Mouse (Mus musculus): ENCODE data around the gene Rcbtb2.

The Rcbtb2 gene

DNA sequence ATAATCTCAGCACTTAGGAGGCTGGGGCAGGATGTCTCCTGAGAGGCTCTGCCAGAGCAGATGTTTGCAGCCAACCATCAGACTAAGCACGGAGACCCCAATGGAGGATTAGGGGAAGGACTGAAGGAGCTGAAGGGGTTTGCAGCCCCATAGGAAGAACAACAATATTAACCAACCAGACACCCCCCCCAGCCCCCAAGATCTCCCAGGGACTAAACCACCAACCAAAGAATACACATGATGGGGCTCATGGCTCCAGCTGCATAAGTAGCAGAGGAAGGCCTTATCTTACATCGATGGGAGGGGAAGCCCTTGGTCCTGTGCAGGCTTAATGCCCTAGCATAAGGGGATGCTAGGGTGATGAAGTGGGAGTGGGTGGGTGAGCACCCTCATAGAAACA, 6.5 kb upstream of the Rcbtb2 start:
- no peak for DNase-seq (ENCODE audit: low read depth, low spot score)

DNA sequence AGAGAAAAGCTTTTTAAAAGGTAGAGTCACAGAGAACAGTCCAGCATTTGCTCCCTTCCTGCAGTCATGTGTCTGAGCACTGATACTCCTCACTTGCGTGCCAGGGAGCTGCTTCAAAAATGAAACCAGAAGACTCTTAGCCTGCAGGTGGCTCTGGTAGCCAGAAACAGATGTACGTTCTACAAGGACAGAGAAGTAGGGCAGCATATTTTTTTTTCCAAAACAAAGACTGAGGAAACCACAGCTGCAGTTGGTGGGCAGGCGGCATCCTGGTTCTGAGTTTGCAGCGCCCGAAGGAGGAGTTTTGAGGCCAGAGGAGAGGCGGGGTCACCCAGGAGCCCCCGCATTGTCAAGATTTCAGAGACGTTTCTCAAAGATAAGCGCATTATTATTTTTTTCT, 5.9 kb upstream of the Rcbtb2 start:
- peak; percentile 68 for DNase-seq (ENCODE audit: low read depth, low spot score)

DNA sequence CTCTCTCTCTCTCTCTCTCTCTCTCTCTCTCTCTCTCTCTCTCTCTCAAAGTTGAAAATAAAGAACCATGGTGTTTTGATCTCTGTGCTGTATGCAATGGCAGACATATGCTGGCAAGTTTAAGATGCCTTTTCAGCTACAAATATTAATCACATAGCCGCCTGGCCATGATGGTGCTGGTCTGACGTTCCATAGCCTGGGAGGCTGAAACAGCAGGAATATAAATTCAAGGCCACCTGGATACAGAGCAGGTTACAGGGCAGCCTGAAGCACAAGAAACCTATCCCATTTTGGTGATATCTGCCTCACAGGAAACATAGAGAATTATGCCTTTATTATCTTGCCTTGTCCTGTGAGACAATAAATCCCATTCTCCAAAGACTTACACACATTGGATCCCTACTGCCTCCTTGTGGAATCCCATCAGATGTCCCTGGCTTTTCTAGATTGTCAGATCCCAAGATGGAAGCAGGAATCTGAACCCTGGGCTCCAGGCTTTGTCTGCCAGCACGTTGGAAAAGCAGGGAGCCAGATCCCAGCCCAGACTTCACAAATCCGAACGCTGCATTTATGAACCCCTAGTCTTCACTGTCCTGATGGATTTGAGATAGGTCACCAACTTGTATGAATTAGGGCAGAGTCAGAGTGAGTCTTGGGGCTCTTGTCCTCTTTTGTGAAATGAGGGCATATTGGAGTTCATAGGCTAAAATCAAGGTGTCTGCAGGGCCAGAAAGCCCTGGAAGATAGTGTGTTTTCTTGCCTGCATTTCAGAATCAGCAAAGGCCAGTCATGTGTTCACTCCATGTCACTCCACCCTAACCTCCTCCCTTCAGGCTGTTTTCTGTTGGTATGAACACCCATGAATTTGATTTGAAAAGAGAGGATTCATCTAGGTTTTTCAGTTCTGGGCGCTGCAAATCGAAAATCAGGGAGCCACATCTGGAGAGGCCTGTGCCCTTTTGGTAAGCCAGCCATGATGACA, 5.1 kb upstream of the Rcbtb2 start:
- no peak for DNase-seq (ENCODE audit: low read depth, low spot score)

DNA sequence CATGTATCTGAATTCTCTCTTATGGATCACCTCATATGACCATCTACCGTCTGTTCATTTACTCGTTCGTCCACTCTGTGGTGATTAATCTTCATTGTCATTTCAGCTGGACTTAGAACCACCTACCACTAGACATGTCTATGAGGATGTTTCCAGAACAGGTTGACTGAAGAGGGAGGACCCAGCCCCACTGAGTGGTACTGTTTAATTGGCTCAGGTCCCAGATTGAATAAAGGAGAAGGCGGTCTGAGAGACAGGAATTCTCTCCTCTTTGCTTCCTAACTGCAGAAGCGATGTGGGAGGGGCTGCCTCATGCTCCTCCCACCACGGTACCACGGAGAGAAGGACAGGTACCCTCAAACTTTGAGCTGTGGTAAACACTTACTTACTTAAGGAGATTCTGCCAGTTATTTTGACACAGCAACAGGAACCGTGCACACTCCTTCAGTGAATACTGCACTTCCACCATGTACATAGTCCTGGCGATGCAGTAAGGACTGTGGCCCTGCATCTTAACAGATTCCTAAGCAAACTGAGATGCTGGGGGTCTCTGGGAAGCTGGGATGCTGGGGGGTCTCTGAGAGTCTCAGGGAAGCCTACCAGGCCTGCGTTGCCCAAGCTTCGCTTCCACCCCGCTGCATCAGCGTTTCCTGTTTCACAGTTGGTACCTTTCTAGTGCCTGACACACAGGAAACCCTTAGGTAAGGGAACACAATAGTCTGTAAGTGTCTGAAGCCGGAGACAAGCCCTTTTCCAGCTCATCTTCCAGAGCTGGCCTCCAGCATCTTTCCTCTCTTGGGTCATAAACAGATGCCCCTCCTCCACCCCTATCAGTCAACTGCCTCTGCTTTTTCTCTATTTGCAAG, 4.1 kb upstream of the Rcbtb2 start:
- DNase-seq (ENCODE audit: low read depth, low spot score) = no peak

DNA sequence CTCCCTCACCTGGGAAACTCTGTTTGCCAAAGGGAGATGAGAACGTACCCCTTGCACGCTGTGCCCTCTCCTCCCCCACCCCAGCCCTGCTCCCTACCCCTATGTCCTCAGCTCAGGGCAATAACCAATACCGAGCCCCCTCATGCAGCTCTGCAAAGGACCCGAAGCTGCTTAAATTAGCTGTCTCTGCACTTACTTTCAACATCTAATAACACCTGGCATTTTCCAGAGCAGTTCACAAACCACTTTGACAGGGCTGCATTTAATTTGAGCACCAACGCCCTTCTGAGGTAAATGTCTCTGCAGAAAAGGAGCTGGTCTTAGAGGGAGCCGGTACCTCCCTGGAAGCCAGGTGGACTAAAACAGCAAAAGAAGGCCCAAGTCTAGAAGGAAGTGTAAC, 3.4 kb upstream of the Rcbtb2 start:
- DNase-seq (ENCODE audit: low read depth, low spot score) = no peak

DNA sequence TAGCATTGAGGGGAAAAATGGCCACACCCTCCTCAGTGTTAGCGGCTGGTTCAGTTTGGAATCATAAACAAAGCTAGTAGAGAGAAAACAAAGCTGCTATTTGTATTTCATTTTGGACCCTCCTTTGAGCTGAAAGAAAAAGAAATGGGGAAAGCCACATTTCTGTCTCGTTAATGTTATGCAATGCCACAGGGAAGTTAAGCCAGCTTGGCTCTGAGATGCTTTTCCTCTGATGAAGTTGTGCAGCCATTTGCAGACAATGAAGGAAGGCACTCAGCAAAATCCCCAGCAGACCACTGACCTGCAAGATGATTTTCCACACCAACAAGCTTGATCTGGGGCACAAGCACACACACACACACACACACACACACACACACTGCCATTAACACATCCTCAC, 2.9 kb upstream of the Rcbtb2 start:
- no peak for DNase-seq (ENCODE audit: low read depth, low spot score)

DNA sequence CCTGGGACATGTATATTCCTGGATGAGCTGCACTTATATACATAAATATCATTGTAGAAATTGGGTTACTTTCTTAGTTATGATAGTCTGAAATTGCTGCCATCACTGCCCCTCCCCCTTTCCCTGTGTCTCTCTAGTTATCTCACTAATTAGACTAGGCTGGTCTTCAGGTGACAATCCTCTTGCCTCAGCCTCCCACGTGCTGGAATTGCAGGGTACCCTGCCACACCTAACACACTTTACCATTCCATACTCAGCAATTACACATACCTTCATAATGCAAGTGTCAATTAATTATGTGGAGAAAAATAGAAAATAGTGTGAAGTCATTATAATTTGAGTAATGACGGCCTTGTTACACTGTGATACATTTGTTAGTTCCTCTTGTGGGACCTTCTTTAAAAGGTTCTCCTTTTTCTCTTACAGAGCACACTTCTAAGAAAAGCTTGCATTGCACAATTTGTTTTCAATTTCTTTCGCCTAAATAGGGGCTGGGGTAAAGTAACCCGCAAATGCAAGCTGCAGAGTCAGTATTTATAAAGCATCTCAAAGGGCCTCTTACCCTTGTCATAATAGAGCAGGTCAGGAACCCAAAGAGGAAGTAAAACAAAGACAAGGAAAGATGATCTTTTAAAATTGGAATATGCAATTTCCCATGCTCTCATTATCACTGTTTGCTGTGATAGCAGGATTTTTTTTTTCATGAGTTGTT, 470 bp upstream of the Rcbtb2 start:
- peak; percentile 23 for DNase-seq (ENCODE audit: low read depth, low spot score)

DNA sequence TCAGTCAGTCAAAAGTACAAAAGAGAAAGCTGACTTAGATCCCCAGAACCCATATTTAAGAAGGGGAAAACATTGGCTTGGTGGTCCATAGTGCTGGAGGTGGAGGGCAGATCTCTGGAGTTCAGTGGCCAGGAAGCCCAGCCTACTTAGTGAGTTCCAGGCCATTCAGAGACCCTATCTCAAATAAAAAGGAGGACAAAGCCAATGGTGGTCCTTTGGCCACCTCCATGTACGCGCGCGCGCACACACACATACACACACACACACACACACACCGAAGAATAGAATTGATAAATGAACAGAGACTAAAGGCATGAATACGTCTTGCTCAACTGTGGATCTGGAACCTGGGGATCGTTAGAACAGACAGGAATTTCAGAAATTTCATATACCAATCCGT, 544 bp downstream of the Rcbtb2 start:
- DNase-seq (ENCODE audit: low read depth, low spot score) = no peak

DNA sequence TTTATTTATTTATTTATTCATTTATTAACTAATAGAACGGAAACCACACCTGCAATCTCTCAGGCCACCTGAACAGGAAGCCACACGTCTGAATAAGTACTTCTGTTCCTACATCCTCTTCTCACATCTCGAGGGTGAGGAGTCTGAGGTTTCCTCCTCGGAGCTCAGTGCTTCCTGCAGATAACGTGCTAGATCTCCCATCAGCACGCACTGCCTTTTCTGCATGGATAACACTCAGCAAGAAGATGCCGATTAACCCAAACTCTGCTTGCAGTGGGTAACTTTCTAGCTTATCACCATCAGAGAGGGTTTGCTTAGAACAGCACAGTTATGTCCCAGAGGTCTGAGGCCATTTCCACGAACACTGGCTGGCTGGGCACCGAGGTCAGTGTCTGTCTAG, 949 bp downstream of the Rcbtb2 start:
- no peak for DNase-seq (ENCODE audit: low read depth, low spot score)

DNA sequence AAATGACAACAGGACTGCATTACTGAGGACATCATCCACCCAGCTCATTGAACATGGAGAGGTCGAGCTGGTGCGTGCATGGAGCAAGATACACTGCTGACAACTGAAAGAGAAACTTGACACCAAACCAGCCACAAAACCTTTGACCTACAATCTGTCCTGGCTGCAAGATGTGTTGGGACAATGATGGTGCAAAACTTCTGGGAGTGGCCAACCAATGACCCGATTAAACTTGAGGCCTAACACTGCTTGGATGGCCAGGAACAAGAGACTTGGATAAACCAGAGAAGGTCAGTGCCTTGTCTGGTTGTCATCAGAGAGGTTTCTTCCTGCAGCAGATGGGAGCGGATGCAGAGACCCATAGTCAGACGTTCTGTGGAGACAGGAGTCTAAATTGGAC, 7.7 kb downstream of the Rcbtb2 start:
- DNase-seq (ENCODE audit: low read depth, low spot score) = peak; percentile 13

DNA sequence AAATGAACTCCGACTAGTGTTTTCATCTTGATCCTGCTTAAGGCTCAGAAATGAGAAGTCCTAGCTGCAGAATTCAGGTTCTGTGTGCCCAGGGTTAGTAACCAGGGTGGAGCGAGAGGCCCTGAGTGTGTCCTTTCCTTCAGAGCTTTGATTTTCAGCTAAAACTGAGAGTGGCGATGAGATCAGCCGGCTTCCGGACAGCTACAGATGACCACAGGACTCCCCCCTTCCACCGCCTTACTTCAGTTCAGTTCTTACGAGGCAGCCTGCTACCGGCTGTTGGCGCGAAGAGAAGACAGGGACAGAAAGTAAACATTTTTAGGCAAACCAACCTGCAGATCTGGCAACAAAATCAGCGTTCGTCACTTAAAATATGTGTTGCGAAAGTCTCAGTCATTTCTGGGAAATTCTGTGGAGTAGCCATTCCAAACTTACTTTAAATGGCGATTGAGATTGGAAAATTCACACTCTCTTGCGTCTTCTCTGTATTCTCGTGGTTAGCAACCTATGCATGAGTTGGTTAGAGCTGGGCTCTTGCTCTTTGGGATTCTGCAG, 9.1 kb downstream of the Rcbtb2 start:
- no peak for DNase-seq (ENCODE audit: low read depth, low spot score)

DNA sequence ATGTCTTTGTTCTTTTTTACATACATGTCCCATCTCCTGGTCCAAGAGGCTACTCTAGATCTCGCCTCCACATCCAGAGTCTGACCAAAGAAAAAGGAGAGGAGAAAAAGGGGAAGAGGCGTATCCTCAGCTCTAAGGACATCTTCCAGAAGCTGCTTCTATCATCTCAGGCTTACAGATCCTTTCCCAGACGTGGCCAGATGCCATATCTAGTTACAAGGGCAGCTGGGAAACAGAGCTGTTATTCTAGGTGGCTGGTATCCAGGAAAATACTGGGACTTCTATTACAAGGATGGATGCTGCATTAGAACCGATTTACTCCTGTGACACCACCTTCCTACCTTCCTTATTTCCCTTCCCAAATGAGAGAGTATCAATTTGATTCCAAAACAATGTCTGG, 9.9 kb downstream of the Rcbtb2 start:
- DNase-seq (ENCODE audit: low read depth, low spot score) = no peak

DNA sequence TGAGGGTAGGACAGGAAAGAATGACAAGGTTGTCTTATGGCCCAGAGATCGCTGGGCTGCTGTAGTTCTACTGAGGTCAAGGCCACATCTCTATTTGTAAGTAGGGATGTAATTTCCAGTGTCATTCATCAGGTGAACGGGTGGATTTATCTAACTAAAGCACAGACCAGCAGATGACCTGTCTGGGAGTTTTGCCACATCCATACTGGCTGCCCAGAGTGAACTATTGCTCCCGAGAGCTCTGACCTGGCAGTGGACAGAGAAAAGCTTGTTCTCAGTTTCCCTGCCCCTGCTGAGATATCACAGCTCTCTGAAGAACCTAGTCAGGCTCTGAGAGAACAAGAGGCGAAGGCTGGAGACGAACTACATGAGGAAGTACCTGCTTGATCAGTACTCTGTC, 14.4 kb downstream of the Rcbtb2 start:
- DNase-seq (ENCODE audit: low read depth, low spot score) = no peak

DNA sequence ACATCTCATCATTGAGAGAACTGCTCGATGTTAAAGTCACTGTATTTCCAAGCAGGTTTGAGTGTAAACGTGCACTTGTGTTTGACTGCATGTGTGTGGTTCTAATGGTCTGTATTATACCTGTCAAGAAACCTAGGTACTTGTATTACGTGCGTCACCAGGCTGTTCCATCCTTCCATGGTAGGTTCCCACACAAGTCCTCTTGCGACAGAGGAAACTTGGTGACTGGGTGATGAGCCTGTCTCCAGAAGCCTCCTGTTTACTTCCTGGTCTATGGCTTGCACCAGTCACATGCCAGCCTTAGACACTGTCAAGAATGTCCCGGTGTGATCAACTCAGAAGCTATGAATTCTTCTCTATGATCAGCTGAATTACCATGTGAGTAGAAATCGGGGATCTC, 15.6 kb downstream of the Rcbtb2 start:
- no peak for DNase-seq (ENCODE audit: low read depth, low spot score)

DNA sequence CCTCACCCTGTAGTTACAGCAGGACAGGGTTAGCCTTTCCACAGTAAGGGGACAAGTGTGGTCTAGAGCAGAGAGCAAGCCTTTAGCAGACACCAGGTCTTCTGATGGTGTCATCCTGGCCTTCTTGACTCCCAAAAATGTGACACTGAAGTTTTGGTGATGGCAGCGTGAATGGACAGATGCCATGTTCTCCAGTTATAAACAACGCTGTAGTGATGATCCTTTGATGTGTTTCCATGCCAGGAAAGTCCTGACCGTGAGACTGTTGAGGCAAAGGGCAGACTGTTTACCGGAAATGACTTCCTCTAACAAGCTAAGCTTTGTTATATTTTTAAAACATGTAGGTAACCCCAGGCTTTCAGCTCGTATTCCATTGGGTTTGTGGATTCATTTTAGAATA, 17.0 kb downstream of the Rcbtb2 start:
- no peak for DNase-seq (ENCODE audit: low read depth, low spot score)

DNA sequence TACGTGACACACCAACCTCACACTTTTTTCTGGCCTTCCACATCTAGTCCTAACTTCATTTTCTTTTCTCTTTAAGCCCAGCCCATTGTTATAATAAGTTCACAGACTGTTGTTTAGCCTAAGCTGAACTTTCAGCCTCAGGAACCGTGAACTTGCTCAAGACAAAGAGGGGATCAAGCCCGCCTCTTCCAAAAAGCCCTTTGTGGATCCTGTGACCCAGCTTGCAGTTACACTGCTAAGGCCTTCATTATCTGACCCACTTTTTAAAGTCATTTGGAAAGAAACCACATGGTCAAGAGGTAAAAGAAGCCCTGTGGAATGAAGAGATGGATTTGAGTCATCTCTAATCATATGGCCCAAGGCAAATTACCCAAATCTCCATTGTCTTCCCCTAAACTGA, 19.0 kb downstream of the Rcbtb2 start:
- DNase-seq (ENCODE audit: low read depth, low spot score) = no peak

DNA sequence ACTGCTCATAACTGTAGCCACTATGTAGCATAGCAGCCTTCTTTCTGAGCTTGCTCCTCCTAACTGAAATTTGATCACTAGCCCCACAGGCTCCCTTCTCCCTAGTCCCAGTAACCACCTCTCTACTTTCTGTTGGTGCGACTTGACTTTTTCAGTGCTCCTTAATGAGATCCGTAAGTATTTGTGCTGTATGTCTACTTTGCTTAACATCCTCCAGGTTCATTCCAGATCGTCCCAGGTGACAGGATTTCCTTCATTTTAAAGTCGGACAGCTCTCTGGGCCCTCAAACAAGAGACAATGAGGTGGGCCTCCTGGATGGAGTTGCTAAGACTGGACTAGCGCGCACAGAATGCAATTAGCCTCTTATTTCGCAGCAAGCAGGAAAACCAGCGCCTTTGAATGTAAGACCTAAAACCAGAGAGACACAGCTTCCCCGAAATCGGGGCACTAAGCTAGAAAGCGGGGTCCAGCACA, 19.6 kb downstream of the Rcbtb2 start:
- peak; percentile 15 for DNase-seq (ENCODE audit: low read depth, low spot score)

DNA sequence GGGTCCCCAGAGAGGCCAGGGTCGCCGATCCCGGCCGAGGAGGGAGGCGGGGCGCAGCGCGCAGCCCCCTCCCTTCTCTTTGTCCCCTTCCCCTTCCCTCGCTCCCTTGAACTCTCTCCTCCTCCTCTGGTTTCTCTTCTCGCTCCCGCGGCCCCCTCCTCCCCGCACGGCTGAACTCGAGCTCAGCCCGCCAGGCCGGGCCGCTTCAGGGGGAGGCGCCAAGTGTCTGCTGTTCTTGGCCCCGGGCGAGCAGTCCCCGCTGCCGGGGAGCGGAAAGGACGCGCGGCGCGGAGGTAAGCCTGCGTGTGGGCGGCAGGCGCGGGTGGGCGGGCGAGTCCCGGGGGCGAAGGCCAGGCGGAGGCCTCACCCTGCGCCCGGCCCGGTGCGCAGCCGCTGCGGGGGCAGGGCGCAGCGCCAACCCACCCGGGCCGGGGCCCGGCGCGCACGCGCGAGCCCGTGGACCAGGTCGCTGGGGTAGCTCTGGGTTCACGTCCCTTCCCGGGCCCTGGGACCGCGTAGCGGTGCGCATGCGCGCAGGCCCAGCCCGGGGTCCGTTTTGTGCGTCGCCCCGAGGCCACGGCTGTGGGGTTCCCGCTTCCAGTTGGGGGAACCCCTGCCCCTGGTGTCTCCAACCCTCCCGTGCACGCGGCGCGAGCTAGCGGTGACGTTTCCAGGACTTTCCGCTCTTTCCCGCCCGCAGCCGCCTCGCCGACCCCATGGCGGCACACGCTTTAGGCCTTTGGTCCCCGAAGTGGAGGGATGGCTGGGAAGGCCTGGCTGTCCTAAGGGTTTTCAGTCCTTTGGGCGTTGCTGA, 20.3 kb downstream of the Rcbtb2 start:
- peak; percentile 83 for DNase-seq (ENCODE audit: low read depth, low spot score)

DNA sequence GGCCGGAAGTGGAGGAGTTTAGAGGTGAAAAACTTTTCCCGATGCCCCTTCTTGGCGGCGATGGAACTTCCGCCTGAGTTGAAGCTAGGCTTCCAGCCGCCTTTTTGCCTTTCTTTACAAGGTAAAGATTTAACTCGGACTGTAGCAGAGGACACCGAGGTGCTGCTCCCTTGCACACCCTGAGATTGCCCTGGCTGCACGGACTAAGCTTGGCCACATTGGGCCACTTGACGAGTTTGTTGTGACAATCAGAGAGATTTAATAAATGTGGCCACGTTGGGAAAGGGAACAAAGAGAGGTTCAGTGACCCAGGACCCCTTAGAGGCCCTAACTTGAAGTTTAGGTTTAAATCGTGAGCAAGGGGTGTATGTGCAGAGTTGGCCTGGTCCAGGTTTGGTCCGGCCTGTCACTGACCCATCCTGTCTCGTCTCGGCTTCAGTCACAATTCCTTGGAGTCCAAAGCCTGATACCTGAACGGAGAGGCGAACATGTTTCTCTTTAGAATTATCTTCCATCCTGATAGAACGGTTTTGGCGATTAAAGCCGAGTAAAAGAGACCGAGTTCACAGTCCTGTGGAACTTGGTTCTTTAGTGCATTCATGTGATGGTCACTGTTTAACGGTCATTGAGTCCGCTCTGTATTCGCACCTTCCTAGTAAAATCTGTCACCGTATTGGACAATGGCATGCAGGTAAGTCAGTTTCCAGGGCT, 21.0 kb downstream of the Rcbtb2 start:
- DNase-seq (ENCODE audit: low read depth, low spot score) = no peak

DNA sequence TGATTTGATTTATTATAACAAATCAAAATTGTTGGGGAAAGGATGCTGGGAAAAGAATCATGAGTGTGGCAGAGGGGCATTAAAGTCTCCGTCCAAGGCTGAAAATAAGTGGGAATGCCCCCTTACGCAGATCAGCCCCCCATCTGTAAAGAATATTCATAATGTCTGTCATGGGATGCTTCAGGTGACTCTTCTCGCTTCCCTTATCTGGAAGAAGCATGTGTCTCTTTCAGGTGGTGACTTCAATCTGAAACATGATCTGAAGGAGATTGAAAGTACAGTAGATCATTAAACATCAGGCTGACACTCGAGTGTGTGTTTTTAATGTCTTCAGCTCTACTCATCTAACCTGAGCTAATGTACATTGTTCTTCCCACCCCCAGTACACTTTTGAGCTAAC, 22.7 kb downstream of the Rcbtb2 start:
- DNase-seq (ENCODE audit: low read depth, low spot score) = no peak
